Mouse (Mus musculus) stomach, postnatal 0 days (tissue): ENCODE measurements at regions not wholly inside any gene's neighbourhood (a gene's known extent, or its start where the extent isn't known, plus 50 kb on each side); places are given as distances from the start of the nearest gene placed in this dataset.

Experiments used
- CTCF ChIP-seq: IDR thresholded peaks from 2 replicates; pipeline ENCODE4 v1.5.1; 2016; ENCODE audit warnings: antibody characterized with exemption, low read depth, mild to moderate bottlenecking, moderate library complexity
- EP300 ChIP-seq: optimal IDR thresholded peaks from 2 replicates; pipeline ENCODE3; 2016; ENCODE audit warnings: antibody characterized with exemption

DNA sequence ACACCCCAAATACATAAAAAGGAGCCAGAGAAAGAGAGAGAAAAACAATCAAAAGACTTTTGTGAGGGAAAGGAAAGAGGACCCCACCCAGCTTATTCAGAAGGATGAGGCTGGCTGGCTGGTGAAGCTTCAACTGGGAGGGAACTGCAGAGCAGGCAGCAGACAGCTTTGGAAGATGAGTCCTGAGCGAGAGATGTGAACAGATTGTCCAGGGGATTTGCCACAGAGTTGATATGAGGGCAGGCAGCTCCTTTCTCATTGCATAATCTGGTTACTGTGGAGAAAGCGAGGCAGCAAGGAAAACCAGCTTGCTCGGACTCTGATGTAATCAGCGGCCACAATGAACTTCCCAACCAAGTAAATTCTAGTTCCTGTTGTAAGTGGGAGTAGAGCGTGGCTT lies 188.6 kb downstream of the Tpbg start:
- TF ChIP-seq CTCF (no peak), EP300 (no peak)
